Mouse (Mus musculus) liver, embryonic 11.5 days (tissue): Measurements from ENCODE around the gene Gm21988. TPM values are rescaled to one million over a fixed set of nuclear protein-coding genes. Genes with fewer than 3 reads are reported as not detected.

Experiments used
- ATAC-seq: fragments of 200-750 bp; cut with Nextera tagmentation; replicated peaks from 2 replicates; pipeline ENCODE4 v1.8.0; 2017; ENCODE audit warnings: moderate number of reproducible peaks, mild to moderate bottlenecking, moderate TSS enrichment, moderate library complexity; ENCODE audit not compliant: low FRiP score
- DNase-seq: peaks from one replicate; pipeline ENCODE4 v3.0.0-alpha.2; 2017; ENCODE audit warnings: low spot score
- H3K27ac ChIP-seq: fragments of 300-500 bp; sonication (generic); 2 replicates; pipeline ENCODE4 v1.5.1; 2014; ENCODE audit warnings: mild to moderate bottlenecking, low read depth, low read length, control low read depth
- H3K27me3 ChIP-seq: fragments of 300-500 bp; sonication (generic); replicated peaks from 2 replicates; pipeline ENCODE4 v1.6.1; 2014; ENCODE audit warnings: low read length, mixed read lengths; ENCODE audit not compliant: control insufficient read depth, insufficient read depth
- H3K36me3 ChIP-seq: fragments of 300-500 bp; sonication (generic); 2 replicates; pipeline ENCODE4 v1.6.1; 2014; ENCODE audit warnings: mild to moderate bottlenecking, low read length, moderate library complexity, mixed read lengths; ENCODE audit not compliant: control insufficient read depth, insufficient read depth
- H3K4me1 ChIP-seq: fragments of 300-500 bp; sonication (generic); replicated peaks from 2 replicates; pipeline ENCODE4 v1.6.1; 2014; ENCODE audit warnings: low read length, mixed read lengths; ENCODE audit not compliant: control insufficient read depth, insufficient read depth
- H3K4me2 ChIP-seq: fragments of 300-500 bp; sonication (generic); 2 replicates; pipeline ENCODE4 v1.6.1; 2014; ENCODE audit warnings: mild to moderate bottlenecking, control low read depth, moderate library complexity
- H3K4me3 ChIP-seq: fragments of 300-500 bp; sonication (generic); 2 replicates; pipeline ENCODE4 v1.5.1; 2014; ENCODE audit warnings: low read depth, low read length, control low read depth
- H3K9ac ChIP-seq: fragments of 300-500 bp; sonication (generic); 2 replicates; pipeline ENCODE4 v1.6.1; 2014; ENCODE audit warnings: low read depth, low read length, control low read depth
- H3K9me3 ChIP-seq: fragments of 300-500 bp; sonication (generic); 2 replicates; pipeline ENCODE4 v1.6.1; 2016; ENCODE audit warnings: low read length, inconsistent platforms, mixed read lengths; ENCODE audit not compliant: control insufficient read depth
- WGBS: fragments of 180-500 bp; shearing (Covaris S2); extraction: QIAGEN DNeasy Blood & Tissue Kit; methylation state at CpG from one replicate; pipeline ENCODE4 v1.1.7; 2014; 5-methylcytosine and 5-hydroxymethylcytosine counted together
- polyA plus RNA-seq: library from polyadenylated mRNA; unstranded; fragments of >200 nt; fragmentation: Nextera tagmentation; extraction: Ambion mirVana; gene quantifications from 2 replicates; pipeline ENCODE4 v1.2.1, GENCODE M21; 2014

The Gm21988 gene
- polyA plus RNA-seq, 1 experiment from 2014 or later: 9.6 TPM

GRCm38 (mm10) chr11:70218039-70218438 lies 21.6 kb downstream of the Gm21988 start:
- H3K9me3 ChIP-seq: no peaks in the 10 kb centered on the region
- WGBS: 78% methylated on average over 4 of the region's 4 CpGs
- H3K27me3 ChIP-seq: peaks cover 34% of the 10 kb centered on the region
- H3K4me2 ChIP-seq: no peak overlapping the region
- ATAC-seq: no peak
- no peak overlapping the region for H3K9ac ChIP-seq
- H3K4me1 ChIP-seq: peaks cover 27% of the 10 kb centered on the region
- H3K27ac ChIP-seq: no peak overlapping the region
- H3K36me3 ChIP-seq: no peaks in the 10 kb centered on the region
- H3K4me3 ChIP-seq: no peak overlapping the region
- DNase-seq: no peak

- Histone ChIP-seq H3K4me1 (peaks cover 17% of the 10 kb centered on the region), H3K4me2 (no peak overlapping the region), H3K27me3 (peaks cover 38% of the 10 kb centered on the region), H3K27ac (no peak overlapping the region), H3K9me3 (no peaks in the 10 kb centered on the region), H3K4me3 (no peak overlapping the region), H3K9ac (no peak overlapping the region), H3K36me3 (no peaks in the 10 kb centered on the region)
- DNase-seq: no peak
- no peak for ATAC-seq
- WGBS: 75% methylated on average over 3 of the region's 3 CpGs
Observed at GRCm38 (mm10) chr11:70216103-70216502, 23.5 kb downstream of the Gm21988 start.

GRCm38 (mm10) chr11:70215301-70215700 lies 24.3 kb downstream of the Gm21988 start:
- ATAC-seq (no peak), DNase-seq (no peak)
- no peak overlapping the region for H3K4me3 ChIP-seq
- H3K27me3 ChIP-seq: peaks cover 38% of the 10 kb centered on the region
- 24% methylated on average over 22 of the region's 22 CpGs for WGBS
- H3K9ac ChIP-seq: no peak overlapping the region
- H3K36me3 ChIP-seq: no peaks in the 10 kb centered on the region
- no peak overlapping the region for H3K27ac ChIP-seq
- H3K9me3 ChIP-seq: no peaks in the 10 kb centered on the region
- peak overlapping the region; percentile 73; the same call in 1 of the 2 replicates for H3K4me2 ChIP-seq
- peaks cover 17% of the 10 kb centered on the region for H3K4me1 ChIP-seq

- H3K4me3 ChIP-seq: peak overlapping the region; percentile 40
- 5% methylated on average over 18 of the region's 18 CpGs for WGBS
- no peak for DNase-seq
- H3K9me3 ChIP-seq: no peaks in the 10 kb centered on the region
- H3K4me2 ChIP-seq: peak overlapping the region; percentile 73
- no peak for ATAC-seq
- H3K9ac ChIP-seq: peak overlapping the region; percentile 44
- H3K27me3 ChIP-seq: peaks cover 38% of the 10 kb centered on the region
- H3K27ac ChIP-seq: no peak overlapping the region
- peaks cover 17% of the 10 kb centered on the region for H3K4me1 ChIP-seq
- no peaks in the 10 kb centered on the region for H3K36me3 ChIP-seq
Observed at GRCm38 (mm10) chr11:70214856-70215209, 24.8 kb downstream of the Gm21988 start.

- H3K4me1 ChIP-seq: peaks cover 17% of the 10 kb centered on the region
- H3K9me3 ChIP-seq: no peaks in the 10 kb centered on the region
- H3K27ac ChIP-seq: no peak overlapping the region
- H3K4me2 ChIP-seq: peak overlapping the region; percentile 73
- peaks cover 38% of the 10 kb centered on the region for H3K27me3 ChIP-seq
- peak overlapping the region; percentile 40 for H3K4me3 ChIP-seq
- peak; percentile 59 for DNase-seq
- ATAC-seq: peak; percentile 40; the same call in 1 of the 2 replicates
- H3K36me3 ChIP-seq: no peaks in the 10 kb centered on the region
- peak overlapping the region; percentile 44 for H3K9ac ChIP-seq
- WGBS: 3% methylated on average over 46 of the region's 46 CpGs
Observed at GRCm38 (mm10) chr11:70214191-70214855, 25.3 kb downstream of the Gm21988 start.

GRCm38 (mm10) chr11:70213736-70214135 lies 25.9 kb downstream of the Gm21988 start:
- H3K36me3 ChIP-seq: no peaks in the 10 kb centered on the region
- peaks cover 13% of the 10 kb centered on the region for H3K4me1 ChIP-seq
- no peaks in the 10 kb centered on the region for H3K9me3 ChIP-seq
- H3K4me3 ChIP-seq: peak overlapping the region; percentile 40
- H3K9ac ChIP-seq: no peak overlapping the region
- peaks cover 38% of the 10 kb centered on the region for H3K27me3 ChIP-seq
- 10% methylated on average over 26 of the region's 26 CpGs for WGBS
- H3K27ac ChIP-seq: no peak overlapping the region
- DNase-seq: no peak
- peak overlapping the region; percentile 73 for H3K4me2 ChIP-seq
- ATAC-seq: no peak

GRCm38 (mm10) chr11:70212896-70213295 lies 26.7 kb downstream of the Gm21988 start:
- peaks cover 12% of the 10 kb centered on the region for H3K4me1 ChIP-seq
- no peak overlapping the region for H3K4me3 ChIP-seq
- DNase-seq (no peak), ATAC-seq (no peak)
- H3K27me3 ChIP-seq: peaks cover 38% of the 10 kb centered on the region
- H3K4me2 ChIP-seq: 0 out of 2 replicates have a peak overlapping the region, but pooled peaks have one; percentile 5
- H3K36me3 ChIP-seq: no peaks in the 10 kb centered on the region
- no peak overlapping the region for H3K27ac ChIP-seq
- no peaks in the 10 kb centered on the region for H3K9me3 ChIP-seq
- 12% methylated on average over 9 of the region's 9 CpGs for WGBS
- H3K9ac ChIP-seq: no peak overlapping the region

GRCm38 (mm10) chr11:70212423-70212822 lies 27.2 kb downstream of the Gm21988 start, which contains the start of gene Slc16a11:
TSS of gene Slc16a11 (plus strand) at chr11:70212752.
- peaks cover 38% of the 10 kb centered on the region for H3K27me3 ChIP-seq

GRCm38 (mm10) chr11:70211972-70212371 lies 27.7 kb downstream of the Gm21988 start:
- Histone ChIP-seq H3K4me3 (no peak overlapping the region), H3K9ac (no peak overlapping the region), H3K36me3 (no peaks in the 10 kb centered on the region), H3K4me2 (no peak overlapping the region), H3K27ac (no peak overlapping the region), H3K4me1 (peaks cover 12% of the 10 kb centered on the region), H3K27me3 (peaks cover 38% of the 10 kb centered on the region), H3K9me3 (no peaks in the 10 kb centered on the region)
- ATAC-seq: no peak
- DNase-seq: no peak
- 81% methylated on average over 6 of the region's 6 CpGs for WGBS

More at GRCm38 (mm10) chr11:70212423-70212822, 27.2 kb downstream of the Gm21988 start, which contains the start of gene Slc16a11:
- H3K36me3 ChIP-seq: no peaks in the 10 kb centered on the region
- H3K9ac ChIP-seq: no peak within 1 kb of the TSS
- no peaks in the 10 kb centered on the region for H3K9me3 ChIP-seq
- no peak within 1 kb of the TSS for H3K27ac ChIP-seq
- WGBS: 65% methylated on average over 6 of the region's 6 CpGs
- peak within 1 kb of the TSS; percentile 73; the same call in 1 of the 2 replicates for H3K4me2 ChIP-seq
- DNase-seq (no peak), ATAC-seq (no peak)
- H3K4me1 ChIP-seq: peaks cover 12% of the 10 kb centered on the region
- no peak within 1 kb of the TSS for H3K4me3 ChIP-seq
